24 mouse cellular contexts compared by ENCODE assay signal in genomic region chr6:107653840-107654523, GRCm38 (mm10).
DNase-seq lines count a peak whose midpoint lies in the region; ATAC-seq lines count a peak whose summit lies in the region.
"Had no signal": no experiment of that assay in that cellular context is flagged by ENCODE, and none has a peak within 500 bp of the region (broad histone marks: within the 10 kb centered on the region; RNA-seq: fewer than 3 reads in every experiment).

No protein-coding gene starts in this region.

- intact Hi-C loops in gastrocnemius, postnatal 14 days (cut with DNase I; ENCODE audit: low total_unique reads) = no loop called here

- H3K36me3 ChIP-seq in forebrain, embryonic 11.5 days (ENCODE audit: control insufficient read depth, insufficient read depth, low read length) = no peaks in the 10 kb centered on the region
- H3K36me3 ChIP-seq in forebrain, embryonic 16.5 days (ENCODE audit: control insufficient read depth, insufficient read depth) = no peaks in the 10 kb centered on the region
- H3K36me3 ChIP-seq in midbrain, embryonic 12.5 days = no peaks in the 10 kb centered on the region
- no peaks in the 10 kb centered on the region for H3K36me3 ChIP-seq in midbrain, embryonic 10.5 days
- H3K36me3 ChIP-seq in midbrain, embryonic 13.5 days = no peaks in the 10 kb centered on the region
- H3K36me3 ChIP-seq in liver, embryonic 11.5 days (ENCODE audit: control insufficient read depth, insufficient read depth, low read length) = no peaks in the 10 kb centered on the region
- H3K36me3 ChIP-seq: embryonic facial prominence, embryonic 15.5 days; heart, embryonic 12.5 days; hindbrain, embryonic 13.5 days; intestine, embryonic 15.5 days; limb, embryonic 13.5 days; liver, embryonic 13.5 days had no signal

- no peak overlapping the region for H3K4me2 ChIP-seq in forebrain, embryonic 11.5 days (ENCODE audit: low read depth, low read length, severe bottlenecking)
- H3K4me2 ChIP-seq in forebrain, embryonic 16.5 days (ENCODE audit: low read length) = no peak overlapping the region
- H3K4me2 ChIP-seq in midbrain, embryonic 12.5 days (replicated peaks) = no peak overlapping the region
- H3K4me2 ChIP-seq in midbrain, embryonic 13.5 days (replicated peaks) = no peak overlapping the region
- no peak overlapping the region for H3K4me2 ChIP-seq in liver, embryonic 11.5 days
- H3K4me2 ChIP-seq: embryonic facial prominence, embryonic 15.5 days; heart, embryonic 12.5 days; hindbrain, embryonic 13.5 days; intestine, embryonic 15.5 days; limb, embryonic 13.5 days; liver, embryonic 13.5 days had no signal

- no peak for DNase-seq in forebrain, embryonic 11.5 days (ENCODE audit: low spot score)
- no peak for DNase-seq in midbrain, embryonic 10.5 days (ENCODE audit: low spot score)
- no peak for DNase-seq in lung, postnatal 10 days
- DNase-seq in liver, embryonic 11.5 days (ENCODE audit: low spot score) = no peak
- no peak for DNase-seq in gastrocnemius, postnatal 14 days
- DNase-seq: adrenal gland, postnatal 25 days; cerebellum, adult 9-10 months; gastrocnemius, postnatal 25 days; heart, adult 18-20 months; heart, postnatal 10 days; kidney, postnatal 25 days; liver, embryonic 13.5 days; lung, adult 2 months; thymus, postnatal 14 days had no signal

- no peak overlapping the region for H3K9ac ChIP-seq in forebrain, embryonic 11.5 days (ENCODE audit: low read length)
- H3K9ac ChIP-seq in forebrain, embryonic 16.5 days (replicated peaks; ENCODE audit: low read depth, low read length) = no peak overlapping the region
- H3K9ac ChIP-seq in midbrain, embryonic 12.5 days (replicated peaks) = no peak overlapping the region
- no peak overlapping the region for H3K9ac ChIP-seq in midbrain, embryonic 13.5 days (replicated peaks)
- H3K9ac ChIP-seq in liver, embryonic 11.5 days (ENCODE audit: low read depth, low read length) = no peak overlapping the region
- H3K9ac ChIP-seq: embryonic facial prominence, embryonic 15.5 days; heart, embryonic 12.5 days; hindbrain, embryonic 13.5 days; intestine, embryonic 15.5 days; limb, embryonic 13.5 days; liver, embryonic 13.5 days had no signal

- H3K4me1 ChIP-seq in forebrain, embryonic 11.5 days (replicated peaks; ENCODE audit: control insufficient read depth, insufficient read depth, low read length) = 0 out of 2 replicates have a peak, but pooled peaks cover 4% of the 10 kb centered on the region
- no peaks in the 10 kb centered on the region for H3K4me1 ChIP-seq in forebrain, embryonic 16.5 days (replicated peaks; ENCODE audit: control insufficient read depth, insufficient read depth, low read length)
- H3K4me1 ChIP-seq in midbrain, embryonic 12.5 days = peaks cover 4% of the 10 kb centered on the region; the same call in 1 of the 2 replicates
- peaks cover 18% of the 10 kb centered on the region for H3K4me1 ChIP-seq in midbrain, embryonic 10.5 days
- H3K4me1 ChIP-seq in midbrain, embryonic 13.5 days (replicated peaks) = peaks cover 16% of the 10 kb centered on the region
- no peaks in the 10 kb centered on the region for H3K4me1 ChIP-seq in liver, embryonic 11.5 days (replicated peaks; ENCODE audit: control insufficient read depth, insufficient read depth, low read length)
- H3K4me1 ChIP-seq: embryonic facial prominence, embryonic 15.5 days; heart, embryonic 12.5 days; intestine, embryonic 15.5 days; liver, embryonic 13.5 days had no signal

- H3K27ac ChIP-seq in forebrain, embryonic 11.5 days (ENCODE audit: low read depth, low read length) = no peak overlapping the region
- no peak overlapping the region for H3K27ac ChIP-seq in forebrain, embryonic 16.5 days (ENCODE audit: low read length)
- H3K27ac ChIP-seq in midbrain, embryonic 12.5 days (replicated peaks) = peak overlapping the region; percentile 44; the same call in 1 of the 2 replicates
- H3K27ac ChIP-seq in midbrain, embryonic 10.5 days (replicated peaks) = no peak overlapping the region
- H3K27ac ChIP-seq in midbrain, embryonic 13.5 days = peak overlapping the region; percentile 41; the same call in 1 of the 2 replicates
- no peak overlapping the region for H3K27ac ChIP-seq in liver, embryonic 11.5 days (ENCODE audit: low read depth, low read length)
- H3K27ac ChIP-seq: embryonic facial prominence, embryonic 15.5 days; hindbrain, embryonic 13.5 days; intestine, embryonic 15.5 days; layer of hippocampus, adult 2 months; limb, embryonic 13.5 days; liver, embryonic 13.5 days had no signal

- ATAC-seq in forebrain, embryonic 11.5 days (replicated peaks; ENCODE audit: low FRiP score) = peak; percentile 87
- no peak for ATAC-seq in forebrain, embryonic 16.5 days
- peak; percentile 90 for ATAC-seq in midbrain, embryonic 12.5 days (ENCODE audit: low FRiP score, low read depth)
- ATAC-seq in midbrain, embryonic 13.5 days = peak; percentile 87
- ATAC-seq in liver, embryonic 11.5 days (replicated peaks; ENCODE audit: low FRiP score) = no peak
- ATAC-seq: CD4-positive, CD25-positive, alpha-beta regulatory T cell, adult 4 months; intestine, embryonic 15.5 days had no signal

- H3K9me3 ChIP-seq in forebrain, embryonic 11.5 days (ENCODE audit: control insufficient read depth, low read length) = no peaks in the 10 kb centered on the region
- H3K9me3 ChIP-seq in forebrain, embryonic 16.5 days (ENCODE audit: control insufficient read depth, low read length) = no peaks in the 10 kb centered on the region
- H3K9me3 ChIP-seq in midbrain, embryonic 12.5 days = no peaks in the 10 kb centered on the region
- no peaks in the 10 kb centered on the region for H3K9me3 ChIP-seq in midbrain, embryonic 10.5 days (replicated peaks)
- no peaks in the 10 kb centered on the region for H3K9me3 ChIP-seq in midbrain, embryonic 13.5 days
- H3K9me3 ChIP-seq in liver, embryonic 11.5 days (ENCODE audit: control insufficient read depth, low read length) = no peaks in the 10 kb centered on the region
- H3K9me3 ChIP-seq: embryonic facial prominence, embryonic 15.5 days; heart, embryonic 12.5 days; hindbrain, embryonic 13.5 days; intestine, embryonic 15.5 days; limb, embryonic 13.5 days; liver, embryonic 13.5 days had no signal

- H3K27me3 ChIP-seq in forebrain, embryonic 11.5 days (ENCODE audit: control insufficient read depth, insufficient read depth, low read length) = no peaks in the 10 kb centered on the region
- H3K27me3 ChIP-seq in forebrain, embryonic 16.5 days (replicated peaks; ENCODE audit: control insufficient read depth, insufficient read depth, low read length) = no peaks in the 10 kb centered on the region
- peaks cover 5% of the 10 kb centered on the region; the same call in 1 of the 2 replicates for H3K27me3 ChIP-seq in midbrain, embryonic 12.5 days
- peaks cover 13% of the 10 kb centered on the region; the same call in 1 of the 2 replicates for H3K27me3 ChIP-seq in midbrain, embryonic 10.5 days (ENCODE audit: low read depth, poor library complexity, severe bottlenecking)
- H3K27me3 ChIP-seq in midbrain, embryonic 13.5 days = 0 out of 2 replicates have a peak, but pooled peaks cover 3% of the 10 kb centered on the region
- no peaks in the 10 kb centered on the region for H3K27me3 ChIP-seq in liver, embryonic 11.5 days (replicated peaks; ENCODE audit: control insufficient read depth, insufficient read depth, low read length)
- H3K27me3 ChIP-seq: embryonic facial prominence, embryonic 15.5 days; heart, embryonic 12.5 days; hindbrain, embryonic 13.5 days; intestine, embryonic 15.5 days; limb, embryonic 13.5 days; liver, embryonic 13.5 days had no signal

- H3K4me3 ChIP-seq in forebrain, embryonic 11.5 days (ENCODE audit: low read depth, low read length) = no peak overlapping the region
- H3K4me3 ChIP-seq in forebrain, embryonic 16.5 days (replicated peaks; ENCODE audit: low read length) = no peak overlapping the region
- H3K4me3 ChIP-seq in midbrain, embryonic 12.5 days = no peak overlapping the region
- no peak overlapping the region for H3K4me3 ChIP-seq in midbrain, embryonic 10.5 days
- no peak overlapping the region for H3K4me3 ChIP-seq in midbrain, embryonic 13.5 days (replicated peaks)
- no peak overlapping the region for H3K4me3 ChIP-seq in liver, embryonic 11.5 days (ENCODE audit: low read depth, low read length)
- H3K4me3 ChIP-seq: embryonic facial prominence, embryonic 15.5 days; heart, embryonic 12.5 days; hindbrain, embryonic 13.5 days; intestine, embryonic 15.5 days; layer of hippocampus, adult 2 months; limb, embryonic 13.5 days; liver, embryonic 13.5 days had no signal

Comparison
In these comparisons a context has a peak if more than half of its experiments do, and no peak if none do; other contexts are left out.
1. ATAC-seq: peak in forebrain, embryonic 11.5 days (single experiment), midbrain, embryonic 12.5 days (single experiment) and midbrain, embryonic 13.5 days (single experiment); none in forebrain, embryonic 16.5 days (single experiment) and liver, embryonic 11.5 days (single experiment).
2. H3K27ac ChIP-seq: peak in midbrain, embryonic 12.5 days (single experiment) and midbrain, embryonic 13.5 days (single experiment); none in forebrain, embryonic 11.5 days (single experiment), forebrain, embryonic 16.5 days (single experiment), midbrain, embryonic 10.5 days (single experiment) and liver, embryonic 11.5 days (single experiment).